Mouse (Mus musculus): Measurements from ENCODE around the gene Pcsk4.

DNA sequence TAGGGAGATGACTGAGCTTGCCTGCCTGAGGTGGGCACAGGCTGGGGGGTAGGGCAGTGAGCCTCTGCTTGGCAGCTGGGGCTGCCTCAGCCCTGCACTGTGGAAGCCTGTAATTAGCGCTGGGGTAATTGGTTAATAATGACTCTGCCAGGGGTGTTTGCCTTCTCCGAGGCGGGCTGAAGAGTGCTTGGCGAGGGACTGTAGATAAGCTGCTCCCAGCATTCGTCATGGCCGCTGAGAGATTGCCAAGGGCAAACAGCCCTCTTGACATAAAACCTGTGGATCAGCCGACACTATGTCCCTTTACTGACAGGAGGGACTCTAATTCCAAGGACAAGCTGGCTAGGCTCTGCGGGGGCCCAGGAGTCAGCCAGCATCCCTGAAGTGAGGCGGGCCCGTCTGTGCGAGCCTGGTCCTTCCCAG is 12.9 kb downstream of the Pcsk4 start:
- no peak for TF ChIP-seq USF1 (IDR thresholded peaks at IDR 0.05; ENCODE audit: low read depth, low read length)
- no peak for TF ChIP-seq E2F4 (IDR thresholded peaks at IDR 0.05; ENCODE audit: insufficient replicate concordance, low read depth, low read length)
- TF ChIP-seq MAFK (IDR thresholded peaks at IDR 0.05; ENCODE audit: insufficient replicate concordance, low read length) = no peak
- no peak for TF ChIP-seq CTCF (conservative IDR thresholded peaks at IDR 0.05 in 1 of 2, IDR thresholded peaks at IDR 0.05 in 1 of 2; ENCODE audit: low read depth in 2 of 2, low read length in 2 of 2)
- TF ChIP-seq POLR2A (IDR thresholded peaks at IDR 0.05; ENCODE audit: low read depth, low read length) = no peak
- TF ChIP-seq EP300 (IDR thresholded peaks at IDR 0.05; ENCODE audit: low read length) = no peak
- TF ChIP-seq RAD21 (IDR thresholded peaks at IDR 0.05; ENCODE audit: low read depth, low read length) = no peak
- TF ChIP-seq SMC3 (IDR thresholded peaks at IDR 0.05; ENCODE audit: low read depth, low read length) = no peak
- TF ChIP-seq NELFE (IDR thresholded peaks at IDR 0.05; ENCODE audit: low read depth, low read length) = no peak
- TF ChIP-seq MAX (IDR thresholded peaks at IDR 0.05; ENCODE audit: low read length) = no peak
- no peak for TF ChIP-seq ZC3H11A (IDR thresholded peaks at IDR 0.05; ENCODE audit: low read depth, low read length)
- TF ChIP-seq TCF12 (IDR thresholded peaks at IDR 0.05; ENCODE audit: low read depth, low read length) = no peak
- no peak for TF ChIP-seq CHD1 (IDR thresholded peaks at IDR 0.05; ENCODE audit: low read depth, low read length)
